Mouse (Mus musculus): ENCODE data around the gene Alcam.

DNA sequence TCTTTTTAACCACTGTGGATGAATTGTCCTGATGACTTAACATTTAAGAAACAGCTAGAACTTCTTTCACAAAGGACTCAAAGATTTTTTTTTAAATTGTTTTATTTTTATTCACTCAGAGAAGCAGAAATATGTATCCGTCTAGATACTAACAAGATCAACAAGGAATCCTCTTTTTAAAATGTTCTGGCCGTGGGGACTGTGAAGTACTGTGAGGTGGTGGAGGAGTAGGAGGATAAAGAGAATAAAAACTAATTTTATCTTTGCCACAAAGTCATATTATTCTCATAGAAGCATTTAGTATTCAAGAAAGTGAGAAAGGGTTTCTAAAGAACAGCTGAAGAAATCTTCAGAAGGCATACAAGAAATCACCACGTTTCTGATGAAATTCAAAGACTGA, 54.8 kb downstream of the Alcam start:
- TF ChIP-seq POLR2AphosphoS2 (IDR thresholded peaks at IDR 0.05; ENCODE audit: insufficient read length, low read depth) (no peak), USF1 (IDR thresholded peaks at IDR 0.05; ENCODE audit: low read depth) (no peak), POLR2A (IDR thresholded peaks at IDR 0.05; ENCODE audit: insufficient read length, low read depth) (no peak), MYOD1 (IDR thresholded peaks at IDR 0.05; ENCODE audit: control insufficient read depth in 1 of 3, insufficient read length in 2 of 3, low read depth in 2 of 3) (no peak), TCF3 (IDR thresholded peaks at IDR 0.05; ENCODE audit: insufficient read length, low read depth) (no peak), MAX (IDR thresholded peaks at IDR 0.05; ENCODE audit: low read depth) (no peak)

Measured in myocyte (in vitro differentiated cells).